Mouse (Mus musculus) thymus, adult 2 months (tissue): ENCODE measurements around the gene Stk38l.

ENCODE experiments used
- CTCF ChIP-seq: fragments of 200-500 bp; IDR thresholded peaks from 2 replicates; pipeline ENCODE4 v1.5.1; 2012; ENCODE audit warnings: mild to moderate bottlenecking, control low read depth, low read length, moderate library complexity, borderline replicate concordance; ENCODE audit not compliant: control insufficient read depth, poor library complexity, insufficient read depth; ENCODE audit errors: extremely low read depth
- POLR2A ChIP-seq: fragments of 200-500 bp; IDR thresholded peaks from 2 replicates; pipeline ENCODE4 v1.6.1; 2012; ENCODE audit warnings: mild to moderate bottlenecking, low read length, control low read depth, moderate library complexity; ENCODE audit not compliant: control insufficient read depth, poor library complexity, insufficient read depth; ENCODE audit errors: extremely low read depth

GRCm38 (mm10) chr6:146797446-146797845 lies 72.7 kb downstream of the Stk38l start:
- TF ChIP-seq CTCF (no peak), POLR2A (no peak)
